Mouse (Mus musculus) left cerebral cortex, adult 9 months (tissue): ENCODE results near the gene Coq8b.
"Not testable (repeated sequence)": the region's sequence is repeated elsewhere in the genome, so short reads cannot be mapped to it uniquely, and the experiment has no call there.

Experiments used
- DNase-seq, 2 experiments: peaks; one replicate each; pipeline ENCODE4 v3.0.0; 2022; ENCODE audit warnings: low spot score in 2 of 2

Gene Coq8b

GRCm38 (mm10) chr7:27228865-27229264 is 4.0 kb upstream of the Coq8b start:
- DNase-seq = no peak

DNA sequence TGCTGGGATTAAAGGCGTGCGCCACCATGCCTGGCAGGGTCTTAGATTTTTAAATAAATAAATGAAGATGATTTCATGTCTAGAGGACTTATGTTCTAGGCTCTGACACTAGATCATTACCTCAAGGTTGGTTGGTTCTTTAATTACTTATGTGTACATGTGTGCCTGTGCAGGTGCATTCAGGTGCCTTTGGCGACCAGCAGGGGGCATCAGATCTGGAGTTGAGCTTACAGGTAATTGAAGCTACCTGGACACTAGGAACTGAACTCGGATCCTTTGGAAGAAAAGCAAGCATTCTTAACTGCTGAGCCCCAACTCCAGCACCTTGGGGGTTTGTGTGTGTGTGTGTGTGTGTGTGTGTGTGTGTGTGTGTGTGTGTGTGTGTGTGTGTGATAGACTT is 2.0 kb upstream of the Coq8b start:
- no peak for DNase-seq

- peak; percentile 66 to 88 for DNase-seq
Observed at GRCm38 (mm10) chr7:27231693-27232331, 1.0 kb upstream of the Coq8b start.

DNA sequence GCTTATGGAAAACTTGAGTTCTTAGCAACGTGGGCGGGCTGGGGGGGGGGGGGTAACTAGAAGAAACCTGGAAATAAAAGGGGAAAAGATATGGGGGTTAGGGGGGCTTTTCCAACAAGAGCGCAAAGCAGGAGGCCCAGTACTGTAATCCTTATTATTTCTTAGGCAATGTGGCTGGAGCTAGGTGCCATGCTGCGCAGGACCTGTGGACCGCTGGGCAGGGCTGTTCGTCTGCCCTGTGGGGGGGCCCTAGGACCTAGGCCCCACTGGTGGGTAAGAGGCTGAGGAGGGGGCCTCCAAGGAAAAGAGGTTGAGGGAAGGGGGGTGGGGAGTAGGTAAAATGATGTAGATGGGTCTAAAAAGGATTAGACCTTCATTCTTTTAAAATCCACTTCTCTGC is 477 bp downstream of the Coq8b start:
- no peak for DNase-seq

DNA sequence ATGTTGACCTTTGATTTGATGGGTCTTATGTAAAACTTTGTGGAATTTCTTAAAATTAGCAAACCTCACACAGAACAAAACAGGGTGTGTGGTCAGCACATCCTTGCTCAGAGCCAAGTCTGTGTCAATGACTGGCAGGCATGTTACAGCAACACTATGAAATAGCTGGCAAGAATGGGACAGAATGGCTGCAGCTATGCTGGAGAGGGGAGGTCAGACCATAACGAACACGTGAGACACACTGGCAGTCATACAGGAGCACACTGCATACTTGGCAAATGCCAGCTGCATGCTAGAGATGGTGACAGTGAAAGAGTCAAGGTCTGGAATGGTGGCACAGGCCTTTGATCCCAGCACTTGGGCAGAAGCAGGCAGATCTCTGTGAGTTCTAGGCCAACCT is 2.9 kb downstream of the Coq8b start:
- no peak for DNase-seq

GRCm38 (mm10) chr7:27237527-27237926 is 4.7 kb downstream of the Coq8b start:
- no peak for DNase-seq

- no peak for DNase-seq
Observed at GRCm38 (mm10) chr7:27238568-27238967, 5.7 kb downstream of the Coq8b start.

DNA sequence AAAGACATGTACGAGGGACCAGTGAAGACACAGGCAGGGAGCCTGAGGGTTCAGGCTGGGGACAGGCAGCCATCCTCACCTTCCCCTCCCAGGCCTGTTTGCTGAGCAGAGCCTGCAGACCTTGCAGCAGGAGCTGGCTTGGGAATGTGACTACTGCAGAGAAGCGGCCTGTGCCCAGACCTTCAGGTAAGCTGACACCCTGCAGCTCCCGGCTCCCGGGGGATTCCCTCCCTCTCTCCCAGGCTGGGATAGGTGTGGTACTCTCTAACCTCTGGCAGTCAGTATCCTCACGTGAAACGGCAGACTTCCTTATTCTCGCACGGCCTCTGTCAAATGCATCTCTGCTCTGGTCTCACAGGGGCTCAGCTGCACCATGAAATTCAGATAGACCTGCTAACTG is 10.4 kb downstream of the Coq8b start:
- DNase-seq = no peak

- not testable (repeated sequence) for DNase-seq
Observed at GRCm38 (mm10) chr7:27244088-27244487, 11.3 kb downstream of the Coq8b start.

- no peak for DNase-seq
Observed at GRCm38 (mm10) chr7:27249146-27249545, 16.3 kb downstream of the Coq8b start.

DNA sequence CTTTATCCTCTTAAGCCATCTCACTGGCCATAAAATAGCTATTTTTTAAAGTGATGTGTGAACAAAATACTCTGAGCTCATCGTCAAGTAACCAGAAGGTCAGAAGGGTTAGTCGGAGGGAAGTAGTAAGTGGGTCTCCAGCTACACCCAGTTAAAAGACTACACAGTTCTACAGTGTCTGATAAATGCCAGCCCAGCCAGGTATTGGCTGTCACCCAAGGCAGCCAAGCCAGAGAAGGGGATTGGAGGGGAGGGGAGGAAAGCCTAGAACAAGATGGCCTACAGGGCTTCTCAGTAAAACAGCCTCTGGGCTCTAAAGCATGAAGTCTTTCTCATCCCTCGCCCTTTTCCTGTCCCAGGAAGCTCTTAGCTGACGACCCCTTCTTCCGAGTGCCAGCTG is 17.1 kb downstream of the Coq8b start:
- DNase-seq = no peak

DNA sequence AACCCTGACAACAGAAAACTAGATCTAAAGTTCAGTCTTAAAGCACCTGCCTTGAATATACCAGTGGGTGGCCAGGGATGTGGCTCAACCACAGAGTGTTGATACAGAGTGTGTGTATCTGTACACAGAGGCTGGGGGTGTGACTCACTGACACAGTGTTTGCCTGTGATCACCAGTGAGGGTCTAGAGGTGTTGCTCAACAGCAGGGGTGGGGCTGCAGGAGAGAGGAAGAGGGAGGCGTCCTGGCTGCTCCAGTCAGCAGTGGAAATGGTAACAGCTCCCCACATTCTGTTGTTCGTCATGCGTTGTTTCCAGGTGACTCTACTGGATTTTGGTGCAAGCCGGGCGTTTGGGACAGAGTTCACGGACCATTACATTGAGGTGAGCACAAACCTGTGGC is 19.1 kb downstream of the Coq8b start:
- DNase-seq = no peak

- no peak for DNase-seq
Observed at GRCm38 (mm10) chr7:27255721-27256120, 22.9 kb downstream of the Coq8b start.

GRCm38 (mm10) chr7:27257046-27257851 is 24.4 kb downstream of the Coq8b start:
- peak in 1 of 2 experiments; percentile 86 for DNase-seq

- no peak for DNase-seq
Observed at GRCm38 (mm10) chr7:27257852-27258204, 25.0 kb downstream of the Coq8b start.

DNA sequence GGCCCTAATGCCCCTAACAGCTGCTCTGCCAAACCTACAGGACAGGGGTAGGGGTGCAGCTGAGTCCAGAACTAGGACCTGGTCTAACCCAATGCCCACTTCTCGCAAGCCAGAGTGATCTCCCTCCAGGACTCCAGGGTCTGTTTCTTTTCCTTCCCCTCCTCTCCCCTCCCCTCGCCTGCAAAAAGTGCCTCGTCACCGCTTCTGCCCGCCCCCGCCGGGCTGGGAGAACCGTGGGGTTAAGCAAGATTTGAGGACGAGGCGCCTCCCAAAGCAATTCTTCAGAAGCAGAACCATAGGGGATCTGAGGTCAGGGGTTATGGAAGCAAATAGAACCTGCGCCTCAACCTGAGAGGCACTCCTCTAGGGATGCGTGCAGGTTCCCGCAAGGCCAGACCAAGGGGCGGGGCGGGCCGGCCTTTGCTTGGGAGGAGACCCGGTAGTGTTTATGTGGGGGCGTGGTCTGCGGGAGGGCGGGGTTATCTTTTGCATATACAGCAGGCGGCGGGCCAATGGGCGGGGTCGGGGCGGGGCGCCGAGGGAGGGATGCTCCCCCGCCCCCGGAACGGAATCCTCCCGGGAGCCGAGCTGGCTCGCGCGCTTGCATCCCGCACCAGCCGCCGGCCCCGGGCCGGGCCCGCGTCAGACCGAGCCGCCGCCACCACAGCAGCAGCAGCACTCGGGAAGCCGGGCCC is 25.5 kb downstream of the Coq8b start, which contains the start of gene Numbl:
Gene Numbl, plus strand, starts transcription at position 229 of the 695 bp plus-strand sequence.
- peak; percentile 74 to 91 for DNase-seq

- DNase-seq = no peak
Observed at GRCm38 (mm10) chr7:27259271-27259721, 26.5 kb downstream of the Coq8b start.

DNA sequence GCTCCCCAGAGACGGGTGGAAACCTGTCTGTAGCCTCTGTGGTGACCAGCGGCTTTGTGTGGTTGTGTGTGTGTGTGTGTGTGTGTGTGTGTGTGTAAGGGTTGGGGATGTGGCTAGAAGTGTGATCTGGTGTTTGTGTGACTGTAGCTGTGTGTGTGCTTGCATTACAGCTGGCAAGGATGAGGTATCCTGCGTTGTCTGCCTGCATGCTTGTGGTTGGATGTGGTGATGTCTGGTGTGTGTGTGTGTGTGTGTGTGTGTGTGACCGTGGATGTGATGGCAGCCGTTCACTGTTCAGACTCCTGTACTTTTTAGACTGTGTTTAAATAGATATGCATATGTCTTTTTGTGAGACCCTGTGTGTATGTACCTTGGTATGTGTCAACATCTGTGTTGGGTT is 26.9 kb downstream of the Coq8b start:
- no peak for DNase-seq

DNA sequence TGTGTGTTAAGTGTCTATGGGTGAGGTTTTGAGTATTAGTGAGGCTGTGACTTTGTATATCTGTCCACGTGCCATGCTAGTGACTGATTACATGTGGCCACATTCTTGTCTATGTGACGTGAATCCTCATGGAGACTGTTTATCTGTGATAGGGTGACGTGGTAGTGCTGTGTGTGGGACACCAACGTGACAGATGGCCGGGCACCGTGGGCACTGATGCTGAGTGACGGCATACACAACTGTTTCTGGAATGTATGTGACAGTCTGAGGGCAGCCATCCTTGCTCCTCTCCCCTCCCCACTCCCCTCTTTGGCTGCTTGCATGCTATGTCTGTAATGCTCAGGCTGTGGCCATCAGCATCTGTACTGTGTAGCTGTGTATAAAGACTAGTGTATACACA is 28.0 kb downstream of the Coq8b start:
- peak in 1 of 2 experiments; percentile 66 for DNase-seq

GRCm38 (mm10) chr7:27261888-27262287 is 29.1 kb downstream of the Coq8b start:
- DNase-seq = no peak

- DNase-seq = no peak
Observed at GRCm38 (mm10) chr7:27264761-27265160, 31.9 kb downstream of the Coq8b start.

DNA sequence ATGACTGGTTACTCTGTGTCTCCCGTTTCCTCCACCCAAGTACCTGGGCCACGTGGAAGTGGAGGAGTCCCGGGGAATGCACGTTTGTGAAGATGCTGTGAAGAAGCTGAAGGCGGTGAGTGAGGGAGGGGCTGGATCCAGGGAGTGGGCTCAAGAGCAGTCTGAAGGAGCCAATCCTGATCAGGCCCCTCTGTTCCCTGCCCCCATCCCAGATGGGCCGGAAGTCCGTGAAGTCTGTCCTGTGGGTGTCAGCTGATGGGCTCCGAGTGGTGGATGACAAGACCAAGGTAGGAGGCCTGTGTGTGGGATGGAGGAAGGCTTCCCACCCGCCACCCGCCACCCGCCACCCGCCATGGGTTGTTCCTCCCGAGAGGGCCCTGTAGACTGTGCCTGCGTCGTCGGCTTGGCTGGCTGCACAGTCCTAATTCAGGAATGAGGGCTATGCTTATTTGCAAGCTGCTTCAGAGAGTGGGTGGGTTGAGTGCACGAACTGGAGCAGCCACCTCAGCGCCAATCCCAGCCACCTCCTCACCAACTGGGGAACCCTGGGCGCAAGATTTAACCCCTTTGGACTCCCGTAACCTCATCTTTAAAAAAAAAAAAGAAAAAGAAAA is 33.8 kb downstream of the Coq8b start:
- peak; percentile 76 to 92 for DNase-seq
